Mouse (Mus musculus) brain, embryonic 14.5 days (tissue): ENCODE measurements around the gene Sall1.

Source experiments
- CTCF ChIP-seq: fragments of 200-500 bp; IDR thresholded peaks from 2 replicates; pipeline ENCODE4 v1.5.1; 2012; ENCODE audit warnings: inconsistent platforms, mild to moderate bottlenecking, moderate library complexity, borderline replicate concordance; ENCODE audit not compliant: insufficient read depth, insufficient read length; ENCODE audit errors: extremely low read depth
- POLR2A ChIP-seq: fragments of 200-500 bp; IDR thresholded peaks from 2 replicates; pipeline ENCODE4 v1.6.1; 2012; ENCODE audit warnings: mild to moderate bottlenecking, inconsistent platforms, borderline replicate concordance; ENCODE audit not compliant: poor library complexity, insufficient read depth, insufficient read length, severe bottlenecking; ENCODE audit errors: extremely low read depth

DNA sequence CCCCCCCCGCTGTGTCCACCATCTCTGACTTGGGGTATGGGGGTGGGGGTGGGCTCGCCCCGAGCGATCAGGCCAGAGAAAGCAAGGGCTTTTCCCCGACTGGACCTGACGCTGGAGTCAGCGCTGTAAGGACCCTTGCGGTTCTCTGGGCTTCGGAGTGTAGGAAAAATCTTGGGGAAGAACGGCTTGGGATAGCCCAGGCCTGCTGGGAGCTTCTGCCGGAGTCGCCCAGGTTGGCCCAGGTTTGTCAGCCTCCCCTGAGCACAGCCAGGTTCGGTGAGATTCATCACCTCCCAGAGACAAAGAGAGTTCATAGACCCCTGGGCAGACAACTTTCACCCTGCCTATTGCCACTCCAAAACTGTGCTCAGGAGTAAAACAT, 17.8 kb downstream of the Sall1 start:
- TF ChIP-seq CTCF (no peak), POLR2A (no peak)
